Mouse (Mus musculus) limb, embryonic 11.5 days (tissue): ENCODE results near the gene Ptrh1. TPM values are rescaled to one million over a fixed set of nuclear protein-coding genes. Genes with fewer than 3 reads are reported as not detected.

Source experiments
- ATAC-seq: fragments of 200-750 bp; cut with Nextera tagmentation; 2 replicates; pipeline ENCODE4 v1.8.0; 2017; ENCODE audit warnings: low read depth; ENCODE audit not compliant: insufficient number of reproducible peaks, low FRiP score, low TSS enrichment
- DNase-seq: peaks from one replicate; pipeline ENCODE4 v3.0.0-alpha.2; 2015; ENCODE audit warnings: low spot score
- H3K27ac ChIP-seq: fragments of 300-500 bp; sonication (generic); replicated peaks from 2 replicates; pipeline ENCODE4 v1.5.1; 2014; ENCODE audit warnings: low read depth, mild to moderate bottlenecking, low read length
- H3K27me3 ChIP-seq: fragments of 300-500 bp; sonication (generic); 2 replicates; pipeline ENCODE4 v1.6.1; 2014; ENCODE audit warnings: mild to moderate bottlenecking, low read length, mixed read lengths; ENCODE audit not compliant: control insufficient read depth, insufficient read depth
- H3K36me3 ChIP-seq: fragments of 300-500 bp; sonication (generic); 2 replicates; pipeline ENCODE4 v1.6.1; 2014; ENCODE audit warnings: mild to moderate bottlenecking, low read length, moderate library complexity, mixed read lengths; ENCODE audit not compliant: control insufficient read depth, insufficient read depth
- H3K4me1 ChIP-seq: fragments of 300-500 bp; sonication (generic); 2 replicates; pipeline ENCODE4 v1.6.1; 2014; ENCODE audit warnings: low read length, mixed read lengths; ENCODE audit not compliant: control insufficient read depth, insufficient read depth
- H3K4me2 ChIP-seq: fragments of 300-500 bp; sonication (generic); 2 replicates; pipeline ENCODE4 v1.6.1; 2014; ENCODE audit warnings: low read depth, mild to moderate bottlenecking, moderate library complexity; ENCODE audit not compliant: severe bottlenecking
- H3K4me3 ChIP-seq: fragments of 300-500 bp; sonication (generic); 2 replicates; pipeline ENCODE4 v1.5.1; 2014; ENCODE audit warnings: low read depth, low read length
- H3K9ac ChIP-seq: fragments of 300-500 bp; sonication (generic); 2 replicates; pipeline ENCODE4 v1.6.1; 2014; ENCODE audit warnings: mild to moderate bottlenecking, low read length
- H3K9me3 ChIP-seq: fragments of 300-500 bp; sonication (generic); 2 replicates; pipeline ENCODE4 v1.6.1; 2016; ENCODE audit warnings: low read length; ENCODE audit not compliant: control insufficient read depth
- WGBS: fragments of 180-500 bp; shearing (Covaris S2); extraction: QIAGEN DNeasy Blood & Tissue Kit; methylation state at CpG from one replicate; pipeline ENCODE4 v1.1.7; 2014; 5-methylcytosine and 5-hydroxymethylcytosine counted together
- polyA plus RNA-seq: library from polyadenylated mRNA; unstranded; fragments of >200 nt; fragmentation: Nextera tagmentation; extraction: Ambion mirVana; gene quantifications from 2 replicates; pipeline ENCODE4 v1.2.1, GENCODE M21; 2014

Gene Ptrh1
- polyA plus RNA-seq, 1 experiment from 2014 or later, result 5.2 TPM

GRCm38 (mm10) chr2:32734933-32735332 lies 40.7 kb upstream of the Ptrh1 start:
- H3K9me3 ChIP-seq, result no peaks in the 10 kb centered on the region
- no peaks in the 10 kb centered on the region for H3K27me3 ChIP-seq
- DNase-seq, result no peak
- no peak overlapping the region for H3K9ac ChIP-seq
- no peak overlapping the region for H3K4me3 ChIP-seq
- no peaks in the 10 kb centered on the region for H3K36me3 ChIP-seq
- no peak overlapping the region for H3K4me2 ChIP-seq
- WGBS, result 51% methylated on average over 4 of the region's 4 CpGs
- H3K27ac ChIP-seq, result no peak overlapping the region
- no peak for ATAC-seq
- H3K4me1 ChIP-seq, result peaks cover 20% of the 10 kb centered on the region

GRCm38 (mm10) chr2:32736306-32736829 lies 39.2 kb upstream of the Ptrh1 start:
- Histone ChIP-seq H3K9ac (no peak overlapping the region; the same call in 1 of the 2 replicates), H3K4me2 (no peak overlapping the region), H3K27me3 (peaks cover 10% of the 10 kb centered on the region), H3K9me3 (no peaks in the 10 kb centered on the region), H3K4me3 (no peak overlapping the region), H3K27ac (no peak overlapping the region), H3K36me3 (no peaks in the 10 kb centered on the region), H3K4me1 (peaks cover 14% of the 10 kb centered on the region)
- DNase-seq (no peak), ATAC-seq (no peak)
- 48% methylated on average over 3 of the region's 3 CpGs for WGBS

- H3K4me1 ChIP-seq, result peaks cover 16% of the 10 kb centered on the region
- no peak overlapping the region for H3K27ac ChIP-seq
- no peak for DNase-seq
- no peak overlapping the region for H3K4me3 ChIP-seq
- H3K27me3 ChIP-seq, result peaks cover 16% of the 10 kb centered on the region
- H3K36me3 ChIP-seq, result no peaks in the 10 kb centered on the region
- no peak overlapping the region for H3K4me2 ChIP-seq
- 61% methylated on average over 6 of the region's 6 CpGs for WGBS
- no peak overlapping the region for H3K9ac ChIP-seq
- H3K9me3 ChIP-seq, result no peaks in the 10 kb centered on the region
- no peak for ATAC-seq
Measured at GRCm38 (mm10) chr2:32737008-32737407, 38.6 kb upstream of the Ptrh1 start.

GRCm38 (mm10) chr2:32739311-32739710 lies 36.3 kb upstream of the Ptrh1 start:
- Histone ChIP-seq H3K4me1 (peaks cover 18% of the 10 kb centered on the region), H3K9ac (no peak overlapping the region), H3K4me2 (no peak overlapping the region), H3K27ac (no peak overlapping the region), H3K4me3 (no peak overlapping the region), H3K9me3 (no peaks in the 10 kb centered on the region), H3K27me3 (peaks cover 26% of the 10 kb centered on the region), H3K36me3 (no peaks in the 10 kb centered on the region)
- ATAC-seq (no peak), DNase-seq (no peak)
- WGBS, result 66% methylated on average over 4 of the region's 4 CpGs

- Histone ChIP-seq H3K9ac (peak within 1 kb of the TSS; percentile 34; the same call in 1 of the 2 replicates), H3K27me3 (peaks cover 26% of the 10 kb centered on the region), H3K4me3 (peak within 1 kb of the TSS; percentile 45), H3K9me3 (no peaks in the 10 kb centered on the region), H3K4me1 (peaks cover 15% of the 10 kb centered on the region), H3K36me3 (no peaks in the 10 kb centered on the region; the same call in 1 of the 2 replicates), H3K4me2 (peak within 1 kb of the TSS; percentile 96), H3K27ac (no peak within 1 kb of the TSS)
- DNase-seq, result no peak
- no peak for ATAC-seq
- 9% methylated on average over 11 of the region's 11 CpGs for WGBS
Measured at GRCm38 (mm10) chr2:32740916-32741272, 34.7 kb upstream of the Ptrh1 start, which contains the start of gene 6330409D20Rik. Gene 6330409D20Rik (minus strand): TSS chr2:32741016.

GRCm38 (mm10) chr2:32741273-32742172 lies 34.1 kb upstream of the Ptrh1 start:
- Histone ChIP-seq H3K27me3 (peaks cover 26% of the 10 kb centered on the region), H3K9ac (peak overlapping the region; percentile 34; the same call in 1 of the 2 replicates), H3K4me1 (peaks cover 15% of the 10 kb centered on the region), H3K36me3 (no peaks in the 10 kb centered on the region; the same call in 1 of the 2 replicates), H3K9me3 (no peaks in the 10 kb centered on the region), H3K27ac (no peak overlapping the region), H3K4me2 (peak overlapping the region; percentile 96), H3K4me3 (peak overlapping the region; percentile 45)
- WGBS, result 1% methylated on average over 44 of the region's 58 CpGs
- DNase-seq (peak; percentile 72), ATAC-seq (peak; percentile 33; the same call in 1 of the 2 replicates)

GRCm38 (mm10) chr2:32742173-32742531 lies 33.4 kb upstream of the Ptrh1 start:
- Histone ChIP-seq H3K4me2 (peak overlapping the region; percentile 96), H3K9me3 (no peaks in the 10 kb centered on the region), H3K27ac (no peak overlapping the region), H3K27me3 (peaks cover 26% of the 10 kb centered on the region), H3K36me3 (no peaks in the 10 kb centered on the region; the same call in 1 of the 2 replicates), H3K9ac (no peak overlapping the region), H3K4me1 (peaks cover 15% of the 10 kb centered on the region), H3K4me3 (peak overlapping the region; percentile 45)
- 1% methylated on average over 18 of the region's 18 CpGs for WGBS
- ATAC-seq (peak; percentile 56), DNase-seq (peak; percentile 67)

- no peak for ATAC-seq
- WGBS, result 80% methylated on average over 15 of the region's 15 CpGs
- H3K36me3 ChIP-seq, result no peaks in the 10 kb centered on the region; the same call in 1 of the 2 replicates
- peaks cover 15% of the 10 kb centered on the region for H3K4me1 ChIP-seq
- H3K4me3 ChIP-seq, result no peak overlapping the region
- no peak for DNase-seq
- H3K4me2 ChIP-seq, result no peak overlapping the region
- no peaks in the 10 kb centered on the region for H3K9me3 ChIP-seq
- H3K27ac ChIP-seq, result no peak overlapping the region
- H3K9ac ChIP-seq, result no peak overlapping the region
- peaks cover 26% of the 10 kb centered on the region for H3K27me3 ChIP-seq
Measured at GRCm38 (mm10) chr2:32744272-32744982, 31.2 kb upstream of the Ptrh1 start.
